Comparison of ENCODE assay signal across 26 mouse cellular contexts in genomic region chr10:126949824-126950223, GRCm38 (mm10). TPM values are rescaled to one million over a fixed set of nuclear protein-coding genes. Genes with fewer than 3 reads are reported as not detected.
DNase-seq lines count a peak whose midpoint lies in the region; ATAC-seq and TF ChIP-seq lines count a peak whose summit lies in the region.
"Had no signal": no experiment of that assay in that cellular context is flagged by ENCODE, and none has a peak within 500 bp of the region (broad histone marks: within the 10 kb centered on the region; RNA-seq: fewer than 3 reads in every experiment).

No protein-coding gene starts in this region.

- H3K27ac ChIP-seq in heart, embryonic 10.5 days, result peak overlapping the region; percentile 65
- peak overlapping the region; percentile 82 for H3K27ac ChIP-seq in heart, embryonic 15.5 days
- H3K27ac ChIP-seq in left cerebral cortex, adult 2 months, result peak overlapping the region; percentile 19
- H3K27ac ChIP-seq: forebrain, embryonic 13.5 days; limb, embryonic 12.5 days; liver, embryonic 15.5 days; macrophage; midbrain, embryonic 15.5 days; neural tube, embryonic 15.5 days; stomach, embryonic 15.5 days had no signal

- 63% methylated on average over 5 of the region's 5 CpGs for WGBS in heart, embryonic 10.5 days
- WGBS in heart, embryonic 15.5 days, result 52% methylated on average over 5 of the region's 5 CpGs

- H3K4me1 ChIP-seq in heart, embryonic 10.5 days, result peaks cover 22% of the 10 kb centered on the region
- H3K4me1 ChIP-seq in heart, embryonic 15.5 days (replicated peaks), result peaks cover 26% of the 10 kb centered on the region
- H3K4me1 ChIP-seq: forebrain, embryonic 13.5 days; limb, embryonic 12.5 days; midbrain, embryonic 15.5 days; neural tube, embryonic 15.5 days had no signal

- no peaks in the 10 kb centered on the region for H3K27me3 ChIP-seq in heart, embryonic 10.5 days (ENCODE audit: insufficient read depth, poor library complexity, severe bottlenecking)
- no peaks in the 10 kb centered on the region for H3K27me3 ChIP-seq in heart, embryonic 15.5 days
- H3K27me3 ChIP-seq: forebrain, embryonic 13.5 days; limb, embryonic 12.5 days; midbrain, embryonic 15.5 days; stomach, embryonic 15.5 days had no signal

- DNase-seq in heart, embryonic 10.5 days (ENCODE audit: low spot score), result no peak
- DNase-seq in heart, adult 11 months, result no peak
- DNase-seq in heart, postnatal 25 days (ENCODE audit: low spot score), result no peak
- no peak for DNase-seq in left cerebral cortex, adult 2 months (ENCODE audit: extremely low spot score in 1 of 2, low spot score in 2 of 2)
- DNase-seq in left cerebral cortex, adult 11 months (ENCODE audit: low spot score), result no peak
- peak; percentile 60 for DNase-seq in brain, adult 2 months (ENCODE audit: low read depth, low spot score)
- DNase-seq in adrenal gland, postnatal 4 days (ENCODE audit: low spot score in 2 of 2), result no peak
- DNase-seq: adrenal gland, postnatal 25 days; cerebellum, adult 2 months; cerebellum, postnatal 14 days; kidney, adult 18-20 months; kidney, postnatal 10 days; layer of hippocampus, adult 9-11 months; right cerebral cortex, postnatal 25 days had no signal

- no peaks in the 10 kb centered on the region for H3K36me3 ChIP-seq in heart, embryonic 10.5 days
- H3K36me3 ChIP-seq in heart, embryonic 15.5 days, result no peaks in the 10 kb centered on the region
- H3K36me3 ChIP-seq: limb, embryonic 12.5 days; liver, embryonic 15.5 days; midbrain, embryonic 15.5 days; neural tube, embryonic 15.5 days; stomach, embryonic 15.5 days had no signal

- ATAC-seq in heart, embryonic 15.5 days (replicated peaks; ENCODE audit: insufficient number of reproducible peaks, insufficient read depth, low FRiP score, low read depth), result no peak
- ATAC-seq: CD4-positive, CD25-positive, alpha-beta regulatory T cell, adult 4 months; forebrain, embryonic 13.5 days; hindbrain, embryonic 16.5 days; lung, postnatal 0 days; midbrain, embryonic 15.5 days had no signal

- no peak overlapping the region for H3K4me2 ChIP-seq in heart, embryonic 15.5 days
- H3K4me2 ChIP-seq: forebrain, embryonic 13.5 days; limb, embryonic 12.5 days; liver, embryonic 15.5 days; midbrain, embryonic 15.5 days; neural tube, embryonic 15.5 days; stomach, embryonic 15.5 days had no signal

- H3K9me3 ChIP-seq in heart, embryonic 10.5 days, result no peaks in the 10 kb centered on the region
- no peaks in the 10 kb centered on the region for H3K9me3 ChIP-seq in heart, embryonic 15.5 days (replicated peaks)
- H3K9me3 ChIP-seq: forebrain, embryonic 13.5 days; midbrain, embryonic 15.5 days; stomach, embryonic 15.5 days had no signal

- no peak for TF ChIP-seq CTCF in left cerebral cortex, adult 2 months (IDR thresholded peaks at IDR 0.05)

- no peak overlapping the region for H3K9ac ChIP-seq in heart, embryonic 15.5 days
- H3K9ac ChIP-seq: forebrain, embryonic 13.5 days; limb, embryonic 12.5 days; liver, embryonic 15.5 days; midbrain, embryonic 15.5 days; neural tube, embryonic 15.5 days; stomach, embryonic 15.5 days had no signal

- no peak overlapping the region for H3K4me3 ChIP-seq in heart, embryonic 10.5 days
- no peak overlapping the region for H3K4me3 ChIP-seq in heart, embryonic 15.5 days
- no peak overlapping the region for H3K4me3 ChIP-seq in left cerebral cortex, adult 2 months
- H3K4me3 ChIP-seq: erythroblast, embryonic 14.5 days; forebrain, embryonic 13.5 days; limb, embryonic 12.5 days; liver, embryonic 15.5 days; midbrain, embryonic 15.5 days; neural tube, embryonic 15.5 days; stomach, embryonic 15.5 days had no signal

- intact Hi-C loops in heart, postnatal 25 days (cut with DNase I), result no loop called here
- intact Hi-C loops in left cerebral cortex, adult 2 months (cut with DNase I), result no loop called here

RNA-seq across cellular contexts. Expression of gene Ctdsp2, which starts 28.7 kb away (rescaled TPM):
- 37.8 and 46.2 TPM in 2 replicates for polyA plus RNA-seq in heart, embryonic 10.5 days (2016; fragmentation: Nextera tagmentation; extraction: Ambion mirVana)
- 35.0 and 47.8 TPM in 2 replicates for polyA plus RNA-seq in heart, embryonic 15.5 days (2015; fragmentation: Nextera tagmentation; extraction: Ambion mirVana)
- total RNA-seq in heart, postnatal 25 days (2021), result 100 to 1,000 TPM; 104 to 110 TPM
- total RNA-seq in left cerebral cortex, adult 2 months (2021), result 10 to 100 TPM; 79.4 to 83.8 TPM
- 100 to 1,000 TPM; 244 to 246 TPM for total RNA-seq in adrenal gland, postnatal 4 days (2021)

RNA-seq across cellular contexts. Expression of gene Atp23, which starts 48.7 kb away (rescaled TPM):
- polyA plus RNA-seq in heart, embryonic 10.5 days (2016; fragmentation: Nextera tagmentation; extraction: Ambion mirVana), result 10.8 and 15.4 TPM in 2 replicates
- polyA plus RNA-seq in heart, embryonic 15.5 days (2015; fragmentation: Nextera tagmentation; extraction: Ambion mirVana), result 9.1 and 9.8 TPM in 2 replicates
- 1 to 10 TPM; 4.2 to 4.5 TPM for total RNA-seq in heart, postnatal 25 days (2021)
- 10 to 100 TPM; 11.7 TPM for total RNA-seq in left cerebral cortex, adult 2 months (2021)
- total RNA-seq in adrenal gland, postnatal 4 days (2021), result 10 to 100 TPM; 11.1 to 11.6 TPM

RNA-seq across cellular contexts. Expression of gene Avil, which starts 50.7 kb away (rescaled TPM):
- polyA plus RNA-seq in heart, embryonic 10.5 days (2016; fragmentation: Nextera tagmentation; extraction: Ambion mirVana), result 0.07 TPM in 1 of 2 replicates, not detected in the other
- 0.23 and 0.55 TPM in 2 replicates for polyA plus RNA-seq in heart, embryonic 15.5 days (2015; fragmentation: Nextera tagmentation; extraction: Ambion mirVana)
- under 1 TPM; 0.14 to 0.39 TPM for total RNA-seq in heart, postnatal 25 days (2021)
- under 1 TPM; 0.18 to 0.28 TPM for total RNA-seq in left cerebral cortex, adult 2 months (2021)
- total RNA-seq in adrenal gland, postnatal 4 days (2021), result under 1 TPM; 0.67 to 0.90 TPM
- polyA plus RNA-seq: macrophage had no signal

Comparison
In these comparisons a context has a peak if more than half of its experiments do, and no peak if none do; other contexts are left out.
1. H3K27ac ChIP-seq: peak in every context shown above with its lines; median percentile 82 in heart, embryonic 15.5 days; 65 in heart, embryonic 10.5 days; 19 in left cerebral cortex, adult 2 months.